Mouse (Mus musculus) adrenal gland, postnatal 4 days (tissue): ENCODE measurements around the gene Mark4. TPM values are rescaled to one million over a fixed set of nuclear protein-coding genes. Genes with fewer than 3 reads are reported as not detected.
A peak's percentile ranks its signal among the peaks of the same experiment; 100 is the strongest.

ENCODE experiments used
- DNase-seq, 2 experiments: peaks; one replicate each; pipeline ENCODE4 v3.0.0; 2021 to 2022; ENCODE audit warnings: low spot score in 2 of 2, mixed read lengths in 2 of 2
- total RNA-seq, 2 experiments: library from RNA; stranded (reverse); gene quantifications; 2 replicates each; pipeline ENCODE4 v1.2.3; 2021

The Mark4 gene
- total RNA-seq, 2 experiments from 2014 or later, result 47.7 to 51.6 TPM

DNA sequence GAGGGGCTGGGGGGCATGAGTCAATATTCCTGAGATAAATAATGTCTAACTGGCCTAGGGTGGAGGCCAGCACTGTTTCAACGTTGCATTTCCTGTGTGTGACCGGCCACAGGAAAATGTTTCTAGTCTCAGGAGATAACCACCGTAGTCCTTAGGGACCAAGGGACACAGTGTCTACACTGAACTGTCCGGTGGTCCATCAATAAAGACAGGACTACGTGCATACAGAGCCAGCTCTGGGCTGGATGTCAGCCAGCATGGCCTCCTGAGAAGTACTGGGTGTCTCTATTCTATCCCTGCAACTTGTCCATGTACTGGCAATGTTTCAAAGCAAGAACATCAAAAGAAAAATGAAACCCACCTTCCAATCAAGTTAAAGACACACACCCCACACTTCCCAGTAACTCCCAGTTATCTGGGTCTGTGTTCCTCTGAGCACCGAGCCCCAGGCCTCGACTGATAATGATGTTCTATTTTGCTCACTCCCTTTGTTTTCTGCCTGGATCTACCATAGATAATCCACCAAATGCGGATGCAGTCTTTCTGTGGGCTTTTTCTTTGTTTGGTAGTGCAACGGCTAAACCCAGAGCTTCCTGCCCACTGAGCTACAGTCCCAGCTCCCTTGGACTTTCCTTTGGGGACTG lies 17.1 kb downstream of the Mark4 start:
- DNase-seq, result no peak

DNA sequence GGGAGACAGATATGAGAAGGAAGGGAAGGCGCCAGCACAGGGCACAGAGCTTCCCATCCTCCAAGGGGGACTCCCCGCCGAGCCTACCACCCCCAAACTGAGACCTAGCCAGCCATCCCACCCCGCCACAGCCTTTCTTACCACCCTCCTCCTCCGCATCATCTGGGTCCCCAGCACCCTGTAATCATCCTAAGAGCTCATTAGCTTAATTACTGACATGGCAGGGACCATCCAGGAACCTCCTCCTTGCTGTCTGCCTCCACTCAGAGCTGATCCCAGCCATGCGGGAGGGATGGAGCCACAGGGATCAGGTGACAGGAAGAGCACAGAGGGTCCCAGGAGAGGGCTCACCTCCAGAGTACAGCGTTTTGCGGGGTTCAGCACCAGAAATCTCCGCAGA lies 21.6 kb downstream of the Mark4 start:
- DNase-seq, result no peak

- DNase-seq, result no peak
These were observed 22.3 kb downstream of the Mark4 start for GRCm38 (mm10) chr7:19436276-19436675.

DNA sequence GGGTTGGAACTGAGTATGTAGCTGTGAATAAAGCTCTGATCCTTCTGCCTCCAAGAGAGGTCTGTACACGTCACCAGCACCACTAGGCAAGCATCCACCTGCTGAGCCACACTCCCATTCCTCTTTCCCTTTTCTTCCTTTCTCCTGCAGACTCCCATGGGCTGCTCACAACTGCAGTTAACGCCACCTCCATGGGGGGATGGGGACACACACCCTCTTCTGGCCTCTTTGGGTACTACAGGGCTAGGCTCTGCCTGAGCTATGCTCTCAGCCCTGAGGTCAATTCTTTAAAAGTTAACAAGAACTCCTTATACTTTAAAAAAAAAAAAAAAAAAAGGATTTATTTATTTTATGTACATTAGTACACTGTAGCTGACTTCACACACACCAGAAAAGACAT lies 26.1 kb downstream of the Mark4 start:
- DNase-seq, result no peak

DNA sequence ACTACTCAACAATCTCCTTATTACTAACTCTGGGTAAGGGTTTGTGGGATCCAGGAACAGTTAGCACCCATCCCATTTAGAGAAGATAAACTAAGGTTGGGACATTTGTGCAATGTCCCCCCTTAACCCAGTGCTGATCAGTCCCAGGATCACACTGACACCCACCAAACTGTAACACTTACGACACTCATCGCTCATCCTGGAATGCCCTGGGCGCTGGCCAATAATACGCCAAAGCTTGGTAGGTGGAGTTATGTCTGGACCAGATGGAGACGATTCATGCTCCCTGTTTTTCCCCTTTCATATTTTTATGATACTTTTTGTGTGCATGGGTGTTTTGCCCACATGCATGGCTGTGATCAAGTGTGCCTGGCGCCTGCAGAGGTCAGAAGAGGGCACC lies 28.2 kb downstream of the Mark4 start:
- DNase-seq, result no peak

DNA sequence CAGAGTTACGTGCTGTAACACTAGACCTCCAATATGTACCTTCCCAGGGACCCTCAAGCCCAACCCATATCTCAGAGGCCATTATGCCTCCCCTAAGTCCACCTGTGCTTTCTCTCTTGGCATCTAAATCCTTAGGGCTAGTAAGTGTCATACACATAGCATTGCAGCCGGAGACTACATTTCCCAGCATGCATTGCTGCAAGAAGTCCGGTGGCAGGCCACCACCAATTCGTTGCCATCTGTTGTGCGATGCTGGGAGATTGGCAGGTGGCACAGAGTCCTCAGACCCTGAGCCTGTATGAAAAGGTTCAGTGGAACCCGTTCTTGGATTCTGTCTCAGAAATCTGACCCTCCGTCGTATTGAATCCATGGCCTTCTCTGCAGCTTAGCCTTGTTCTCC lies 28.9 kb downstream of the Mark4 start:
- no peak for DNase-seq

DNA sequence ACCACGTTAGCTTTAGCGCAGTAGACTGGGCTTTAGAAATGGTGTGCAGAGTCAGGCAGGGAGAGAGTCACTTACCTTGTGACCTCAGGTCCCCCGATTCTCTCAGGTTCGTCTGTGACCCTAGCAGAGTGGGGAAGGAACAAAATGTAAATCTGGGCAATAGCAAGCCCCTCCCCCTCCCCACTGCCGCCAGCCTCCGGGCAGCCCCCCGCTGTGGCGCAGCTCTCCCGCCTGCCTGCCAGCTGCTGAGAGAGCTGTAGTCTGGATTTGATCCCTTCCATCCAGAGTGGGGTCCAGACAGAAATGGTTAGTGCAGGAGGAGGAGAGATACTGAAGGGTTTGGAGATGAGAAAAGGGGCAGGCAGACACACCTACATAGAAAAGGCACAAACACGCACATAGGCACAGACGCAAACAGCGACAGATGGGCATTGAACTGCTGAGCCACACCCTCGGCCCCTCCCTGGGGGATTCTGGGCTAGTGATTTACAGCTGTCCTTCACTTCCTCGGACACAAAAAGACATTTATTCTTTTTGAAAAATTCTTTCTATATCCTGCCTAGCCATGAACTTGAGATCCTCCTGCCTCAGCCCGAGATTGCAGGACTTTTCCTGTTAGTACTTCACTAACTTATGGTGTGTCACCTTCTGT lies 30.5 kb downstream of the Mark4 start:
- DNase-seq, result no peak

- no peak for DNase-seq
These were observed 31.7 kb downstream of the Mark4 start for GRCm38 (mm10) chr7:19426888-19427287.

DNA sequence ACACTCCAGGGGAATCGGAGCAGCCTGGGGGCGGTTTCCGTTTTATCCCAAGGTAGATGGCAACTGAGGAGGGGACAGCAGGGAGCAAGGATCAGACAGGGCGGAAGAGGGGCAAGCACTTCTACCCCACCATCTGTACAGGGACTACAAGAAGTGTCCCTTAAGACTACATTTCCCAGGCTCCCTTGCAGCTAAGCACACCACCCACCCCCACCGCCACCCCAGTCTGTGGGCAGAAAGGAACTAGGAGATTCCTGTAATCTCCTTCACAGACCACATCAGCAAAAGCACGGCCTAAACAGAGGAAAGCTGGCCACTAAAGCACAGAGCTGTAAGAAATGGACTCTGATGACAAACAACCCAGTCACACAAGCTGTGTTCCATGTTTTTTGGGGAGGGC lies 32.3 kb downstream of the Mark4 start:
- DNase-seq, result no peak

DNA sequence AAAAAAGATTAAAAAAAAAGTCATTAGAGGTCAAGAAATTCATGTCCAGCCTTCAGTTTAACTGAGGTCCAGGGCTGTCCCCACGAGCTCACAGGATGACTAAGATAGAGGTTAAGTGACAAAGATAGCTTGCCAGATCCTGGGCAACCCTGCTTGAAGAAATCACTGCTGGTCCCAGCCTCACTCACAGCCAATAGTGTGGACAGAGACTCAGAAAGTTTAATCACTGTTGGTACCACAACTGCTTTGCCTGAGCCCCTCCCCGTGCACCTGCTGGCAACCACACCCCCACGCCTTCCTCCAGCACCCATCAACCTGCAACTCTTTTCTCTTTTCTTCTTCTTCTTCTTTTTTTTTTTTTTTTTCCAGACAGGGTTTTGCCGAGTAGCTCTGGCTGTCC lies 34.6 kb downstream of the Mark4 start:
- DNase-seq, result no peak

DNA sequence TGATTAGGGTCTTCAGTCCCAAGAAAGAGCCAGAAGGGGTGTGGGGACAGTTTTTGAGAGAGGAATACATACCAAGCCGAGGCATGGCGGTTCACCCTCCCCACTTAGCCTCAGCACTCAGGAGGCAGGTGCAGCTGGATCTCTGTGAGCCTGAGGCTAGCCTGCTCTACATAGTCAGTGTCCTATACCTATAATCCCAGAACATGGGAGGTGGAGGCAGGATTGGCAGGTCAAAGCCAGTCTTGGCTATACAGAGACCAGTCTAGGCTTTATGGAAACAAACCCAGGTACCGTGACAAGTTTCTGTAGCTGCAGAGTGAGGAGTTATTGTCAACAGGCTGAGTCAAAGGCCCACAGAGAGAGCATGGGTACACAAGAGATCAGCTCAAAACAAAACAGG lies 35.5 kb downstream of the Mark4 start:
- no peak for DNase-seq

- DNase-seq, result peak; percentile 71 to 74
These were observed 37.6 kb downstream of the Mark4 start for GRCm38 (mm10) chr7:19420821-19421636.

GRCm38 (mm10) chr7:19420121-19420520 lies 38.5 kb downstream of the Mark4 start:
- DNase-seq, result no peak

DNA sequence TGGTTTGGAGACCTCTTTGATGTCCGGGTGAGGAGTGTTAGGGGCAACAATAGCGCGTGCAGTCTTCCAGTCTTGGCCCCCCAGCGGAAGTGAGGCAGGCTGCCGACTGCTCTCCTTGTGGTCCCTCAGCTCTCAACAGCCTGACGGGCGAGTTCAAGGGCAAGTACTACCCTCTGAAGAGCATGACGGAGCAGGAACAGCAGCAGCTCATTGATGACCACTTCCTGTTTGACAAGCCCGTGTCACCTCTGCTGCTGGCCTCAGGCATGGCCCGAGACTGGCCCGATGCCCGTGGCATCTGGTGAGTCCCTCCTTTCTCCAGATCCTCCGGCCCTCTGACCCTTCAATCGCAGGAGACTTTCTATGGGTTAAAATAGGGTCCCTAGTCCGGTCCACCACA lies 42.0 kb downstream of the Mark4 start:
- DNase-seq, result no peak

- no peak for DNase-seq
These were observed 45.1 kb downstream of the Mark4 start for GRCm38 (mm10) chr7:19413525-19413924.

DNA sequence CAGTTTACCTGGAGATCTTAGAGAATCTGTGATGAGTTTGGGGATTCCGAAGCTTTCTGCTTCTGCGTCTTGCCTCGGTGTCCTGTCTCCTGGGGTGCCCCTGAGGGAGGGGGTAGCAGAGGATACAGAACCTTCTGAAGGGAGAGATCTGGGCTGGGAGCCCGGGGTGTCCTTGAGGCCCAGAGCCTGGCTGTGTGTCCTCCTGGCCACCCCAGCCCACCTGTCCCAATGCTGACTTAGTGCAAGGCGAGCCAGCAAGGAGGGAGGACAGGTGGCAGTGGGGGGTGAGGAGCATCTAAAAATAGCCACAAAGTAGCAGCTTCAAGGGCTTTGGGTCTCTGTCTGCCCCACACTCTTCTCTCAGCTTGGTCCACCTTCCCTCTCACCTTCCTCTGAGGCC lies 46.8 kb downstream of the Mark4 start:
- no peak for DNase-seq

DNA sequence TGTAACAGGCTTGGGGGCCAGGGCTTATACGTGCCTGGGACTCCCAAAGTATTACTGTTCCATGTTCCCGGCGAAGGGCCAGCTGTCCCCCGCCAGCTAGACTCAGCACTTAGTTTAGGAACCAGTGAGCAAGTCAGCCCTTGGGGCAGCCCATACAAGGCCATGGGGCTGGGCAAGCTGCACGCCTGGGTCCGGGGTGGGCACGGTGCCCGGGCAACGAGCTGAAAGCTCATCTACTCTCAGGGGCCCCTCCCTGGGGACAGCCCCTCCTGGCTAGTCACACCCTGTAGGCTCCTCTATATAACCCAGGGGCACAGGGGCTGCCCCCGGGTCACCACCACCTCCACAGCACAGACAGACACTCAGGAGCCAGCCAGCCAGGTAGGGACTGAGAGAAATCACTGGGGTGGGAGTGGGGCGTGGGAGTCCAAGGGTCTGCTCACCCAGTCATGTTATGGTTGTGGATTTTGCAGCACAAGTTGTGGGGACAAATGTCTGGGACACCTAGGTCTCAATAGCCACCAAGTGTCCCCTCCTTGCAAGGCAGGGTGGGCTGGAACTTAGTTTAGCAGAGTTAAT lies 47.8 kb downstream of the Mark4 start:
- peak; percentile 26 to 37 for DNase-seq

- DNase-seq, result no peak
These were observed 48.9 kb downstream of the Mark4 start for GRCm38 (mm10) chr7:19409753-19410152.

GRCm38 (mm10) chr7:19405417-19405816 lies 53.2 kb downstream of the Mark4 start:
- DNase-seq, result peak; percentile 60 to 66

DNA sequence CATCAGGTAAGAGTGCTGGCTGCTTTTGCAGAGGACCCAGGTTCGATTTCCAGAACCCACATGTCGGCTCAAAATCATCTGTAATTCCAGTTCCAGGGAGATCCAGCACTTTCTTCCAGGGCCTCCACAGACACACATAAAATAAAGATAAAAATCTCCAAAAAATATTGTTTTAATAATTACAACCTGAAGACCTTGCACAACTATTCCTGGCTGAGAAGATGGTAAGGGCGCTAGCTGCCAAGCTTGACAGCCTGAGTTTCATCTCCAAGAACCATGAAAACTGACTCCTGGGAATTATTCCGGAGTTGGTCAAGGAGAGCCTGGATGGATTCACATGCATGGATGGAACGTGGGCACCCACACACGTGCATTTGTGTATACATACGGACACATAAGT lies 54.1 kb downstream of the Mark4 start, which contains the start of gene Ckm:
TSS of gene Ckm (plus strand) at position 301 of the 400 bp plus-strand sequence.
- DNase-seq, result no peak

- DNase-seq, result no peak
These were observed 54.8 kb downstream of the Mark4 start, which contains the start of gene Klc3 for GRCm38 (mm10) chr7:19403731-19404296. Klc3 (minus strand) TSS chr7:19404104.
